Mouse (Mus musculus) stomach, postnatal 0 days (tissue): ENCODE measurements around the gene C1ql3.

Source experiments
- CTCF ChIP-seq: IDR thresholded peaks from 2 replicates; pipeline ENCODE4 v1.5.1; 2016; ENCODE audit warnings: antibody characterized with exemption, low read depth, mild to moderate bottlenecking, moderate library complexity
- EP300 ChIP-seq: optimal IDR thresholded peaks from 2 replicates; pipeline ENCODE3; 2016; ENCODE audit warnings: antibody characterized with exemption

DNA sequence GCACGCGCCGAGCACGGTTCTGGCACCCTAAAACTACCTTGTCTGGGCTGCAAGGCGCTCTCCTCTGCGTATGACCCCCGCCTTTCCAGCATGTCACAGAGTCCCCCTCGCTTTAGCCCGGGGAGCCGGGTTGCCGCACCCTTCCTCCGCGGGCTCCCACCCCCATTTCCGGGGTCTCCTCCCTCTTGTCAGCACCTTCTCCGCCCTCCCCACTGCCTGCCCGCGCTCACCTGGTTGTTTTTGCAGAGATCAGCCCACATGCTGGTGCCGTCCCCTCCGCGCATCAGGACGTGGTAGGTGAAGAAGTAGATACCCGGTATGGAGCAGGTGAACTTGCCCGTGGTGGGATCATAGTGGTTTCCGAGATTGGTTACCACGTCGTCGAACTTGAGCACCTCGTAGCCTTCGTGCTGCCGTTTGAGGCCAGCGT is 1.6 kb downstream of the C1ql3 start:
- TF ChIP-seq EP300 (no peak), CTCF (no peak)
